Mouse (Mus musculus) c-Kit-positive CD71-negative TER-119-negative erythroid progenitor cells, embryonic 14.5 days (primary cell): Measurements from ENCODE around the gene Hspe1.
A peak's percentile ranks its signal among the peaks of the same experiment; 100 is the strongest.
"Not testable (repeated sequence)": the region's sequence is repeated elsewhere in the genome, so short reads cannot be mapped to it uniquely, and the experiment has no call there.

Experiments used
- DNase-seq: peaks from one replicate; pipeline ENCODE4 v3.0.0-alpha.2; 2013; ENCODE audit warnings: low read depth

Gene Hspe1

GRCm38 (mm10) chr1:55085781-55086366 is 2.1 kb upstream of the Hspe1 start:
- no peak for DNase-seq

- no peak for DNase-seq
These were observed 998 bp upstream of the Hspe1 start for GRCm38 (mm10) chr1:55086868-55087400.

- no peak for DNase-seq
These were observed 479 bp upstream of the Hspe1 start for GRCm38 (mm10) chr1:55087401-55087904.

GRCm38 (mm10) chr1:55088611-55089497 is 922 bp downstream of the Hspe1 start:
- no peak for DNase-seq

- no peak for DNase-seq
These were observed 1.6 kb downstream of the Hspe1 start for GRCm38 (mm10) chr1:55089498-55090064.

GRCm38 (mm10) chr1:55092056-55092455 is 4.1 kb downstream of the Hspe1 start:
- DNase-seq, result no peak

GRCm38 (mm10) chr1:55092469-55092868 is 4.5 kb downstream of the Hspe1 start:
- DNase-seq, result no peak

GRCm38 (mm10) chr1:55106919-55107585 is 19.1 kb downstream of the Hspe1 start:
- no peak for DNase-seq

GRCm38 (mm10) chr1:55107644-55108043 is 19.7 kb downstream of the Hspe1 start:
- no peak for DNase-seq

GRCm38 (mm10) chr1:55108473-55108872 is 20.5 kb downstream of the Hspe1 start:
- no peak for DNase-seq

GRCm38 (mm10) chr1:55109066-55109766 is 21.3 kb downstream of the Hspe1 start:
- no peak for DNase-seq

GRCm38 (mm10) chr1:55123046-55123445 is 35.1 kb downstream of the Hspe1 start:
- no peak for DNase-seq

- no peak for DNase-seq
These were observed 35.6 kb downstream of the Hspe1 start for GRCm38 (mm10) chr1:55123561-55123960.

- not testable (repeated sequence) for DNase-seq
These were observed 36.2 kb downstream of the Hspe1 start for GRCm38 (mm10) chr1:55124136-55124535.

GRCm38 (mm10) chr1:55129716-55130115 is 41.8 kb downstream of the Hspe1 start:
- no peak for DNase-seq

GRCm38 (mm10) chr1:55130190-55130916 is 42.4 kb downstream of the Hspe1 start:
- no peak for DNase-seq

GRCm38 (mm10) chr1:55130943-55131401 is 43.0 kb downstream of the Hspe1 start, which contains the start of gene Mob4:
Mob4 (plus strand) TSS chr1:55131231.
- peak; percentile 80 for DNase-seq

GRCm38 (mm10) chr1:55131424-55132014 is 43.6 kb downstream of the Hspe1 start:
- no peak for DNase-seq

GRCm38 (mm10) chr1:55132308-55132707 is 44.4 kb downstream of the Hspe1 start:
- DNase-seq, result no peak

GRCm38 (mm10) chr1:55133173-55133572 is 45.2 kb downstream of the Hspe1 start:
- no peak for DNase-seq
